Mouse (Mus musculus) thymus, adult 2 months (tissue): Measurements from ENCODE around the gene Nabp2. TPM values are rescaled to one million over a fixed set of nuclear protein-coding genes. Genes with fewer than 3 reads are reported as not detected.

Source experiments
- DNase-seq: peaks from one replicate; pipeline ENCODE4 v3.0.0; 2021
- H3K27ac ChIP-seq: fragments of 200-500 bp; 2 replicates; pipeline ENCODE4 v1.5.1; 2012; ENCODE audit warnings: low read length, control low read depth; ENCODE audit not compliant: control insufficient read depth, insufficient read depth
- H3K27me3 ChIP-seq: fragments of 200-500 bp; 2 replicates; pipeline ENCODE4 v1.6.1; 2012; ENCODE audit warnings: mild to moderate bottlenecking, low read length, moderate library complexity, mixed read lengths; ENCODE audit not compliant: control insufficient read depth, insufficient read depth
- H3K36me3 ChIP-seq: fragments of 200-500 bp; 2 replicates; pipeline ENCODE4 v1.6.1; 2012; ENCODE audit warnings: mild to moderate bottlenecking, low read length, moderate library complexity; ENCODE audit not compliant: control insufficient read depth, insufficient read depth
- H3K4me1 ChIP-seq: fragments of 200-500 bp; replicated peaks from 2 replicates; pipeline ENCODE4 v1.6.1; 2012; ENCODE audit warnings: low read length; ENCODE audit not compliant: control insufficient read depth, insufficient read depth
- H3K4me3 ChIP-seq: fragments of 200-500 bp; 2 replicates; pipeline ENCODE4 v1.5.1; 2012; ENCODE audit warnings: mild to moderate bottlenecking, low read length, control low read depth, moderate library complexity; ENCODE audit not compliant: control insufficient read depth, insufficient read depth
- CTCF ChIP-seq: fragments of 200-500 bp; IDR thresholded peaks from 2 replicates; pipeline ENCODE4 v1.5.1; 2012; ENCODE audit warnings: mild to moderate bottlenecking, control low read depth, low read length, moderate library complexity, borderline replicate concordance; ENCODE audit not compliant: control insufficient read depth, poor library complexity, insufficient read depth; ENCODE audit errors: extremely low read depth
- POLR2A ChIP-seq: fragments of 200-500 bp; IDR thresholded peaks from 2 replicates; pipeline ENCODE4 v1.6.1; 2012; ENCODE audit warnings: mild to moderate bottlenecking, low read length, control low read depth, moderate library complexity; ENCODE audit not compliant: control insufficient read depth, poor library complexity, insufficient read depth; ENCODE audit errors: extremely low read depth
- WGBS: fragments of 180-500 bp; shearing (Covaris S2); methylation state at CpG from one replicate; pipeline ENCODE4 v1.1.7; 2018; 5-methylcytosine and 5-hydroxymethylcytosine counted together
- polyA plus RNA-seq: library from polyadenylated mRNA; depleted of rRNA; stranded (reverse); fragments of >200 nt; gene quantifications from 2 replicates; pipeline ENCODE4 v1.2.3, GENCODE M21; 2012

The Nabp2 gene
- polyA plus RNA-seq, 1 experiment = 18.0 TPM

- Histone ChIP-seq H3K4me3 (no peak overlapping the region), H3K27me3 (no peaks in the 10 kb centered on the region), H3K36me3 (peaks cover 18% of the 10 kb centered on the region; the same call in 1 of the 2 replicates), H3K4me1 (peaks cover 25% of the 10 kb centered on the region), H3K27ac (no peak overlapping the region)
- WGBS = 33% methylated on average over 1 of the region's 1 CpGs
- TF ChIP-seq CTCF (no peak), POLR2A (no peak)
- DNase-seq = no peak
Observed at GRCm38 (mm10) chr10:128413076-128413475, 1.8 kb upstream of the Nabp2 start.

DNA sequence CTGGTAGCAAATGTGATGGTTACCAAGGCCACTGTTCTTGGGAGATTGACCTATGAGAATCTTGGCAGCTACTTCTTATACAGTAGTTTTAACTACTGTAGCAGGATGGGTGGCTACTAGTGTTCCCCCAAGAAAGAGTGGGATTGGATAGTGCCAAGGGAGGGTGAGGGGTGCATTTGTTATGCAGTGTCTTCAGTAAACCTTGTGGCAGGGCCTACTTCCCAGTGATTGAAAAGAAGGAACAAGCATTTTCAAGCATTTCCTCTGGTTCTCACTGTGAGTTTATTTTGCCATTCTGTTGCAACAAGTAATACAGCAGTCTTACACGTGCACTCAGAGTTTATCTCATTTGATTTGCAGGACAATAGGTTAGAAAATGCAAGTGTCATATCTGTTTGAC lies 1.3 kb upstream of the Nabp2 start:
- no peak for DNase-seq
- Histone ChIP-seq H3K4me3 (no peak overlapping the region), H3K27me3 (no peaks in the 10 kb centered on the region), H3K36me3 (peaks cover 15% of the 10 kb centered on the region; the same call in 1 of the 2 replicates), H3K4me1 (peaks cover 25% of the 10 kb centered on the region), H3K27ac (no peak overlapping the region)
- 14% methylated on average over 1 of the region's 1 CpGs for WGBS
- TF ChIP-seq CTCF (no peak), POLR2A (no peak)

- Histone ChIP-seq H3K27me3 (no peaks in the 10 kb centered on the region), H3K27ac (no peak overlapping the region), H3K4me3 (peak overlapping the region; percentile 87), H3K4me1 (peaks cover 25% of the 10 kb centered on the region), H3K36me3 (peaks cover 11% of the 10 kb centered on the region; the same call in 1 of the 2 replicates)
- 7% methylated on average over 14 of the region's 14 CpGs for WGBS
- TF ChIP-seq CTCF (no peak), POLR2A (no peak)
- no peak for DNase-seq
Observed at GRCm38 (mm10) chr10:128412055-128412381, 726 bp upstream of the Nabp2 start.

- 11% methylated on average over 4 of the region's 4 CpGs for WGBS
- Histone ChIP-seq H3K4me1 (peaks cover 25% of the 10 kb centered on the region), H3K4me3 (peak overlapping the region; percentile 35), H3K27ac (peak overlapping the region; percentile 94), H3K36me3 (no peaks in the 10 kb centered on the region), H3K27me3 (no peaks in the 10 kb centered on the region)
- peak; percentile 16 for DNase-seq
- TF ChIP-seq POLR2A = no peak
- no peak for TF ChIP-seq CTCF
Observed at GRCm38 (mm10) chr10:128410560-128410845, 789 bp downstream of the Nabp2 start.

DNA sequence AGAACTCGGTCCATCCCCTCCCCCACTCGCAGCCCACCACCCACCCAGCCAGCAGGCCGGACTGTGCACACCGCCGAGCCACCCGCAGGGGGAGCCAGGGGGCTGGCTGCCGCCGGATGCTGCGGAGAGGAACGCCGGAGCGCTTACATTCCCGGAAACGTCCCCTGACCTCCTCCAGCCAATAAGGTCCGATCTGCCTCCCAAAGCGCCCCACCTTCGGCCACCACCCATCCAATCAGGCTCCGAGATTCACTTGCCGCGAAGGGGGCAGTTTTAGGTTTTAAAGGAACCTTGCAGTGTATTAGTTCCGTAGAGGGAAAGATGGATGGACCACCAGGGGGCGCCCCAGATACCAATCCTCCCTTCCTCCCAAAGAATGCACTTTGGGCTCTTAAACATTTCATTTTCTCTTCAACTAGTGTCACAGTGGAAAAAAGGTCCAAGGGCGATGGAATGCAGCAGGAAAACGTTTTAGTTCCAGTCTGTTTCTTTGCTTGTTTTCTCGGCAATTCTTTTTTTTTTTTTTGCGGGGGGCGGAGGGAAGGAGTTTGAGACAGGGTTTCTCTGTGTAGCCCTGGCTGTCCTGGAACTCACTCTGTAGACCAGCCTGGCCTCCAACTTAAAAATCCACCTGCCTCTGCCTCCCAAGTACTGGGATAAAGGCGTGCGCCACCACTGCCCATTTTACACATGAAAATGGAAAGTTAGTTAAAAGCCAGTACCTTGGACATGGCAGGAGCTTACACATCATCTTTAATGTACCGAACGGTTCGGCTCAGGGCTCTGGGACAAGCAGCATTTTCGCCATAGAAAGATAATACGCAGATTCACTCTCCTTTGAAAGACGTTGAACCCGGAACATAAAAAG lies 1.4 kb downstream of the Nabp2 start:
- Histone ChIP-seq H3K36me3 (no peaks in the 10 kb centered on the region), H3K27ac (peak overlapping the region; percentile 94), H3K4me3 (peak overlapping the region; percentile 68), H3K4me1 (peaks cover 25% of the 10 kb centered on the region), H3K27me3 (no peaks in the 10 kb centered on the region)
- peak; percentile 96 for DNase-seq
- TF ChIP-seq POLR2A = peak; percentile 63; the same call in 1 of the 2 replicates
- peak; percentile 91 for TF ChIP-seq CTCF
- WGBS = 7% methylated on average over 36 of the region's 36 CpGs

DNA sequence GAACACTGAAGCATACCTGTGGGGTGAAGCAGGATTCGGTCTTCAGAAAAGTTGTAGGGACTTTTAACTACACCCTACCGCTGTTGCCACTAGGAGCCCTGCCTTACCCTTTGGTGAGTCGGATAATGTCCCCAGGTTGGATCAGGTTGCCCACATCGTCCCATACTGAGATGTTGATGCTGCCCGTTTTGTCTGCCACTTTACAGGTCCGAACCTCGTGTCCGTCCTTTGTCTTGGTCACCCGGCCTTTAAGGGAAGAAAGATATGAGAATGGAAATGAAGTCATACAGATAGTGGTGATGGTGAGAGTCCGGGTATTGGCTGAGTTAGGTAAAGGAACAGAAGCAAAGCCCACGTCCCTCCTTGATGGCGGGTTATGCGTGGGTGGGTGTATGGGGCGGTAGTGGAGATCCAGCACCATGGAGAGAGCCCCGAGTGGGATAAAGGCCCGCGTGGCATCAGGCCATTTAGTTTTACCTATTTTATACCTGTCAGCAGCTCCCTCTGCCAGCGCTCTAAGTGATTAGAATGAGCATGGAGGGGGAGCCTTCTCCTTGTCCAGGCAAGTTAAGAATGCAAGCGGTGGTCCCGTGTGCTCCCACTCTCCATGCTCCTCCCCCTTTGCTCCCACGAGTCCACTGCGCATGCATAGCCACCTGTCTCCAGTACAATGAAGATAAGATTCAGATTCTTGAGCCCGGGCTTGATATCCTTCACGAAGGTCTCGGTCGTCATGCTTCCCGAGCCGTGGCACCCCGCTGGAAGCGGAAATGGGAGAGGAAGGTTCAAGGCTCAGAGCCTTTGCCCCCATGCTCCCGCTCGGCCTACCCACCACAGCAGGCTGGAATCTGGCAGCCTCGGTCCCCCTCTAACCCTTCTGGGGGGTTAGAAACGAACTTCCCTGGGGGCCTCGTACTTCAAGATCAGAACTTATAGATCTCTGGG lies 2.4 kb downstream of the Nabp2 start:
- peak; percentile 37 for DNase-seq
- H3K4me1 ChIP-seq = peaks cover 25% of the 10 kb centered on the region
- H3K4me3 ChIP-seq = peak overlapping the region; percentile 68
- no peaks in the 10 kb centered on the region for H3K36me3 ChIP-seq
- H3K27ac ChIP-seq = peak overlapping the region; percentile 3; the same call in 1 of the 2 replicates
- H3K27me3 ChIP-seq = no peaks in the 10 kb centered on the region
- 24% methylated on average over 35 of the region's 35 CpGs for WGBS
- TF ChIP-seq POLR2A = no peak
- TF ChIP-seq CTCF = no peak
